Mouse (Mus musculus) lung, adult 2 months (tissue): ENCODE results near the gene Raet1e.
"Not testable (repeated sequence)": the region's sequence is repeated elsewhere in the genome, so short reads cannot be mapped to it uniquely, and the experiment has no call there.

Source experiments
- CTCF ChIP-seq: fragments of 200-500 bp; IDR thresholded peaks from 2 replicates; pipeline ENCODE4 v1.5.1; 2011; ENCODE audit warnings: mild to moderate bottlenecking, low read length, control low read depth; ENCODE audit not compliant: insufficient read depth
- POLR2A ChIP-seq: fragments of 200-500 bp; IDR thresholded peaks from 2 replicates; pipeline ENCODE4 v1.6.1; 2011; ENCODE audit warnings: low read depth, mild to moderate bottlenecking, control low read depth, low read length, borderline replicate concordance; ENCODE audit errors: extremely low read depth

GRCm38 (mm10) chr10:22153147-22153690, 5.2 kb upstream of the Raet1e start:
- TF ChIP-seq POLR2A, CTCF: not testable (repeated sequence)
